Mouse (Mus musculus) embryonic facial prominence, embryonic 14.5 days (tissue): ENCODE measurements at regions not wholly inside any gene's neighbourhood (a gene's known extent, or its start where the extent isn't known, plus 50 kb on each side); places are given as distances from the start of the nearest gene placed in this dataset.

ENCODE experiments used
- ATAC-seq: fragments of 200-750 bp; cut with Nextera tagmentation; 2 replicates; pipeline ENCODE4 v1.8.0; 2017; ENCODE audit warnings: low read depth, moderate number of reproducible peaks, moderate TSS enrichment
- DNase-seq: peaks from one replicate; pipeline ENCODE4 v3.0.0-alpha.2; 2015; ENCODE audit warnings: low spot score
- H3K27ac ChIP-seq: fragments of 300-500 bp; sonication (generic); replicated peaks from 2 replicates; pipeline ENCODE4 v1.5.1; 2014; ENCODE audit warnings: low read depth, mild to moderate bottlenecking, low read length, moderate library complexity
- H3K27me3 ChIP-seq: fragments of 300-500 bp; sonication (generic); replicated peaks from 2 replicates; pipeline ENCODE4 v1.6.1; 2014; ENCODE audit warnings: low read length; ENCODE audit not compliant: control insufficient read depth, insufficient read depth
- H3K36me3 ChIP-seq: fragments of 300-500 bp; sonication (generic); 2 replicates; pipeline ENCODE4 v1.6.1; 2014; ENCODE audit warnings: low read length, mixed read lengths; ENCODE audit not compliant: control insufficient read depth, insufficient read depth
- H3K4me1 ChIP-seq: fragments of 300-500 bp; sonication (generic); 2 replicates; pipeline ENCODE4 v1.6.1; 2014; ENCODE audit warnings: antibody characterized with exemption, low read length; ENCODE audit not compliant: control insufficient read depth, insufficient read depth
- H3K4me2 ChIP-seq: fragments of 300-500 bp; sonication (generic); 2 replicates; pipeline ENCODE4 v1.6.1; 2014; ENCODE audit warnings: low read depth, mild to moderate bottlenecking, low read length, moderate library complexity, mixed read lengths
- H3K4me3 ChIP-seq: fragments of 300-500 bp; sonication (generic); 2 replicates; pipeline ENCODE4 v1.5.1; 2014; ENCODE audit warnings: low read depth, mild to moderate bottlenecking, low read length
- H3K9ac ChIP-seq: fragments of 300-500 bp; sonication (generic); 2 replicates; pipeline ENCODE4 v1.6.1; 2014; ENCODE audit warnings: low read depth, mild to moderate bottlenecking, low read length, moderate library complexity, mixed read lengths
- H3K9me3 ChIP-seq: fragments of 300-500 bp; sonication (generic); 2 replicates; pipeline ENCODE4 v1.6.1; 2016; ENCODE audit warnings: low read length; ENCODE audit not compliant: control insufficient read depth
- WGBS: fragments of 180-500 bp; shearing (Covaris S2); extraction: QIAGEN DNeasy Blood & Tissue Kit; methylation state at CpG from one replicate; pipeline ENCODE4 v1.1.7; 2014; 5-methylcytosine and 5-hydroxymethylcytosine counted together

- Histone ChIP-seq H3K9me3 (no peaks in the 10 kb centered on the region), H3K4me1 (no peaks in the 10 kb centered on the region), H3K4me3 (no peak overlapping the region), H3K4me2 (no peak overlapping the region), H3K27ac (no peak overlapping the region), H3K27me3 (no peaks in the 10 kb centered on the region), H3K36me3 (no peaks in the 10 kb centered on the region), H3K9ac (no peak overlapping the region)
- 66% methylated on average over 8 of the region's 8 CpGs for WGBS
- ATAC-seq (no peak), DNase-seq (no peak)
These were observed 138.4 kb upstream of the D7Ertd443e start for GRCm38 (mm10) chr7:134523897-134524296.

- H3K36me3 ChIP-seq = no peaks in the 10 kb centered on the region
- DNase-seq = no peak
- H3K4me3 ChIP-seq = no peak overlapping the region
- H3K4me1 ChIP-seq = no peaks in the 10 kb centered on the region
- H3K9ac ChIP-seq = no peak overlapping the region
- no peak for ATAC-seq
- H3K4me2 ChIP-seq = no peak overlapping the region
- no peak overlapping the region for H3K27ac ChIP-seq
- H3K9me3 ChIP-seq = no peaks in the 10 kb centered on the region
- WGBS = 74% methylated on average over 1 of the region's 1 CpGs
- H3K27me3 ChIP-seq = no peaks in the 10 kb centered on the region
These were observed 139.6 kb upstream of the D7Ertd443e start for GRCm38 (mm10) chr7:134525041-134525440.

- H3K36me3 ChIP-seq = no peaks in the 10 kb centered on the region
- no peaks in the 10 kb centered on the region for H3K4me1 ChIP-seq
- DNase-seq (no peak), ATAC-seq (no peak)
- H3K4me2 ChIP-seq = no peak overlapping the region
- H3K9me3 ChIP-seq = no peaks in the 10 kb centered on the region
- H3K27me3 ChIP-seq = no peaks in the 10 kb centered on the region
- H3K27ac ChIP-seq = no peak overlapping the region
- no peak overlapping the region for H3K9ac ChIP-seq
- 97% methylated on average over 2 of the region's 2 CpGs for WGBS
- no peak overlapping the region for H3K4me3 ChIP-seq
These were observed 140.0 kb upstream of the D7Ertd443e start for GRCm38 (mm10) chr7:134525461-134525860.

GRCm38 (mm10) chr7:134527351-134527750 is 141.9 kb upstream of the D7Ertd443e start:
- 75% methylated on average over 2 of the region's 2 CpGs for WGBS
- no peaks in the 10 kb centered on the region for H3K4me1 ChIP-seq

GRCm38 (mm10) chr7:134528026-134528425 is 142.4 kb upstream of the Dock1 start:
- no peak for ATAC-seq

More at GRCm38 (mm10) chr7:134527351-134527750, 141.9 kb upstream of the D7Ertd443e start:
- ATAC-seq (no peak), DNase-seq (no peak)
- Histone ChIP-seq H3K9ac (no peak overlapping the region), H3K27me3 (no peaks in the 10 kb centered on the region), H3K36me3 (no peaks in the 10 kb centered on the region), H3K4me3 (no peak overlapping the region), H3K27ac (no peak overlapping the region), H3K9me3 (0 out of 2 replicates have a peak, but pooled peaks cover 5% of the 10 kb centered on the region), H3K4me2 (no peak overlapping the region)

GRCm38 (mm10) chr7:134534821-134535220 is 135.6 kb upstream of the Dock1 start:
- DNase-seq (no peak), ATAC-seq (no peak)
- Histone ChIP-seq H3K36me3 (no peaks in the 10 kb centered on the region), H3K4me1 (no peaks in the 10 kb centered on the region), H3K9ac (no peak overlapping the region), H3K27me3 (no peaks in the 10 kb centered on the region), H3K4me2 (no peak overlapping the region), H3K27ac (no peak overlapping the region), H3K4me3 (no peak overlapping the region), H3K9me3 (0 out of 2 replicates have a peak, but pooled peaks cover 5% of the 10 kb centered on the region)
- 72% methylated on average over 4 of the region's 4 CpGs for WGBS

More at GRCm38 (mm10) chr7:134528026-134528425, 142.4 kb upstream of the Dock1 start:
- DNase-seq = no peak
- Histone ChIP-seq H3K4me1 (no peaks in the 10 kb centered on the region), H3K27ac (no peak overlapping the region), H3K9me3 (0 out of 2 replicates have a peak, but pooled peaks cover 5% of the 10 kb centered on the region), H3K9ac (no peak overlapping the region), H3K27me3 (no peaks in the 10 kb centered on the region), H3K36me3 (no peaks in the 10 kb centered on the region), H3K4me2 (no peak overlapping the region), H3K4me3 (no peak overlapping the region)
- WGBS = 91% methylated on average over 3 of the region's 3 CpGs

- Histone ChIP-seq H3K9me3 (no peaks in the 10 kb centered on the region), H3K4me3 (no peak overlapping the region)
- 66% methylated on average over 2 of the region's 2 CpGs for WGBS
These were observed 128.8 kb upstream of the Dock1 start for GRCm38 (mm10) chr7:134541699-134542098.

GRCm38 (mm10) chr7:134546187-134546586 is 124.3 kb upstream of the Dock1 start:
- Histone ChIP-seq H3K27me3 (no peaks in the 10 kb centered on the region), H3K27ac (no peak overlapping the region), H3K9ac (no peak overlapping the region), H3K36me3 (no peaks in the 10 kb centered on the region), H3K4me3 (no peak overlapping the region), H3K4me1 (0 out of 2 replicates have a peak, but pooled peaks cover 9% of the 10 kb centered on the region), H3K9me3 (no peaks in the 10 kb centered on the region), H3K4me2 (no peak overlapping the region)
- 80% methylated on average over 6 of the region's 6 CpGs for WGBS
- ATAC-seq (no peak), DNase-seq (no peak)

More at GRCm38 (mm10) chr7:134541699-134542098, 128.8 kb upstream of the Dock1 start:
- H3K4me1 ChIP-seq = no peaks in the 10 kb centered on the region
- H3K27me3 ChIP-seq = no peaks in the 10 kb centered on the region
- no peak overlapping the region for H3K4me2 ChIP-seq
- no peak overlapping the region for H3K27ac ChIP-seq
- H3K36me3 ChIP-seq = no peaks in the 10 kb centered on the region
- ATAC-seq (no peak), DNase-seq (no peak)
- no peak overlapping the region for H3K9ac ChIP-seq

- peak; percentile 73; the same call in 1 of the 2 replicates for ATAC-seq
- Histone ChIP-seq H3K27ac (peak overlapping the region; percentile 52), H3K9me3 (no peaks in the 10 kb centered on the region), H3K27me3 (no peaks in the 10 kb centered on the region), H3K9ac (no peak overlapping the region), H3K4me2 (no peak overlapping the region), H3K4me3 (no peak overlapping the region), H3K36me3 (no peaks in the 10 kb centered on the region), H3K4me1 (peaks cover 12% of the 10 kb centered on the region; the same call in 1 of the 2 replicates)
- 56% methylated on average over 8 of the region's 8 CpGs for WGBS
- peak; percentile 93 for DNase-seq
These were observed 121.1 kb upstream of the Dock1 start for GRCm38 (mm10) chr7:134549286-134549919.
